Mouse (Mus musculus): ENCODE measurements around the gene Ppp6r3. TPM values are rescaled to one million over a fixed set of nuclear protein-coding genes. Genes with fewer than 3 reads are reported as not detected.
"Not testable (repeated sequence)": the region's sequence is repeated elsewhere in the genome, so short reads cannot be mapped to it uniquely, and the experiment has no call there.

Ppp6r3 gene
- total RNA-seq, 2 experiments from 2014 or later: 84.7 to 87.9 TPM

- no peak for DNase-seq (ENCODE audit: low spot score in 2 of 2)
Measured at GRCm38 (mm10) chr19:3576451-3577264, 1.1 kb upstream of the Ppp6r3 start.

GRCm38 (mm10) chr19:3575276-3575631 is 295 bp downstream of the Ppp6r3 start:
- no peak for DNase-seq (ENCODE audit: low spot score in 2 of 2)

GRCm38 (mm10) chr19:3574593-3575094 is 905 bp downstream of the Ppp6r3 start:
- no peak for DNase-seq (ENCODE audit: low spot score in 2 of 2)

GRCm38 (mm10) chr19:3564309-3564708 is 11.2 kb downstream of the Ppp6r3 start:
- DNase-seq (ENCODE audit: low spot score in 2 of 2): no peak

- DNase-seq (ENCODE audit: low spot score in 2 of 2): no peak
Measured at GRCm38 (mm10) chr19:3562752-3563151, 12.8 kb downstream of the Ppp6r3 start.

- no peak for DNase-seq (ENCODE audit: low spot score in 2 of 2)
Measured at GRCm38 (mm10) chr19:3562298-3562697, 13.3 kb downstream of the Ppp6r3 start.

GRCm38 (mm10) chr19:3556169-3556827 is 19.3 kb downstream of the Ppp6r3 start:
- no peak for DNase-seq (ENCODE audit: low spot score in 2 of 2)

GRCm38 (mm10) chr19:3554785-3555184 is 20.8 kb downstream of the Ppp6r3 start:
- DNase-seq (ENCODE audit: low spot score in 2 of 2): no peak

- no peak for DNase-seq (ENCODE audit: low spot score in 2 of 2)
Measured at GRCm38 (mm10) chr19:3551573-3552159, 23.9 kb downstream of the Ppp6r3 start.

GRCm38 (mm10) chr19:3550101-3550500 is 25.4 kb downstream of the Ppp6r3 start:
- no peak for DNase-seq (ENCODE audit: low spot score in 2 of 2)

GRCm38 (mm10) chr19:3549263-3549662 is 26.3 kb downstream of the Ppp6r3 start:
- no peak for DNase-seq (ENCODE audit: low spot score in 2 of 2)

- no peak for DNase-seq (ENCODE audit: low spot score in 2 of 2)
Measured at GRCm38 (mm10) chr19:3548311-3548710, 27.2 kb downstream of the Ppp6r3 start.

- no peak for DNase-seq (ENCODE audit: low spot score in 2 of 2)
Measured at GRCm38 (mm10) chr19:3544995-3545394, 30.6 kb downstream of the Ppp6r3 start.

- DNase-seq (ENCODE audit: low spot score in 2 of 2): no peak
Measured at GRCm38 (mm10) chr19:3542591-3542990, 33.0 kb downstream of the Ppp6r3 start.

- no peak for DNase-seq (ENCODE audit: low spot score in 2 of 2)
Measured at GRCm38 (mm10) chr19:3540997-3541396, 34.6 kb downstream of the Ppp6r3 start.

GRCm38 (mm10) chr19:3540254-3540653 is 35.3 kb downstream of the Ppp6r3 start:
- DNase-seq (ENCODE audit: low spot score in 2 of 2): no peak

- no peak for DNase-seq (ENCODE audit: low spot score in 2 of 2)
Measured at GRCm38 (mm10) chr19:3539456-3539855, 36.1 kb downstream of the Ppp6r3 start.

- DNase-seq (ENCODE audit: low spot score in 2 of 2): no peak
Measured at GRCm38 (mm10) chr19:3537658-3538057, 37.9 kb downstream of the Ppp6r3 start.

GRCm38 (mm10) chr19:3534945-3535344 is 40.6 kb downstream of the Ppp6r3 start:
- no peak for DNase-seq (ENCODE audit: low spot score in 2 of 2)

GRCm38 (mm10) chr19:3533266-3533966 is 42.1 kb downstream of the Ppp6r3 start:
- not testable (repeated sequence) for DNase-seq (ENCODE audit: low spot score in 2 of 2)

GRCm38 (mm10) chr19:3532717-3533260 is 42.8 kb downstream of the Ppp6r3 start:
- DNase-seq (ENCODE audit: low spot score in 2 of 2): no peak

Measured in layer of hippocampus, postnatal 14 days (tissue).